Mouse (Mus musculus): ENCODE measurements around the gene Timm22.
A peak's percentile ranks its signal among the peaks of the same experiment; 100 is the strongest.

Timm22 gene

DNA sequence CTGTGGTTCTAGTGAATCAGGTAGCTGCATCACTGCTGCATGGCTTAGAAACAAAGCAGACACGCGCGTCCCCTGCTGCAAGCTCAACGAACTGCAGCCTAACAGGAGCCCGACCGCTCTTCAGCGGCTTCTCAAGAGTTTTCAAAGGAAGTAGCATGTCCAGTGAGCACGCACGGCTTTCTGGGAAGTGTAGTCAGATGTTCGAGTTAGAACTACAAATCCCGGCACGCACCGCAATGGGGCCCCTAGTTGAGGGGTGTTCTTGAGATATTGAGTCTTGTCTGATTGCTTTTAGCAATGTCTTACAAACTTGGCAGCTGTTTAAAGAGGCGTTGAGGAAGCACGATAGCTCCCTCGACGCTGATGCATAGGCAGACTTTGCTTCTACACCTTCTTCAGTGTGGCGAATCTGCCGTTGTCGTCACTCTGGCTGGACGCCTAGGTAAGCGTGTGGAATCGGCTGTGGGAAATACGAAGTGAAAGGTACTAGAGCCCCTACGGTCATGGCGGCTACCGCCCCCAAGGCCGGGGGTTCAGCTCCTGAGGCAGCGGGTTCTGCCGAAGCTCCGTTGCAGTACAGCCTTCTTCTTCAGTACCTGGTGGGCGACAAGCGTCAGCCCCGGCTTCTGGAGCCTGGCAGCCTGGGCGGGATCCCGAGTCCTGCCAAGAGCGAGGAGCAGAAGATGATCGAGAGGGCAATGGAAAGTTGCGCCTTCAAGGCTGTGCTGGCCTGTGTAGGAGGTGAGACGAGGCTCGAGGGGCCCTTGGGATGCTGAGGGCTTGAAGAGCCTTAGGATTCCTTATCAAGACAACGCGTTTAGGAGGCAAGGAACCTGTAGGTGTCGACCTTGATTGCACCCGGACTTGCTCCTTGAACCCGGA lies at the start of gene Timm22:
Timm22 (plus strand) TSS at position 251 of the 882 bp plus-strand sequence.
- DNase-seq (ENCODE audit: low read depth, low spot score): peak; percentile 92

DNA sequence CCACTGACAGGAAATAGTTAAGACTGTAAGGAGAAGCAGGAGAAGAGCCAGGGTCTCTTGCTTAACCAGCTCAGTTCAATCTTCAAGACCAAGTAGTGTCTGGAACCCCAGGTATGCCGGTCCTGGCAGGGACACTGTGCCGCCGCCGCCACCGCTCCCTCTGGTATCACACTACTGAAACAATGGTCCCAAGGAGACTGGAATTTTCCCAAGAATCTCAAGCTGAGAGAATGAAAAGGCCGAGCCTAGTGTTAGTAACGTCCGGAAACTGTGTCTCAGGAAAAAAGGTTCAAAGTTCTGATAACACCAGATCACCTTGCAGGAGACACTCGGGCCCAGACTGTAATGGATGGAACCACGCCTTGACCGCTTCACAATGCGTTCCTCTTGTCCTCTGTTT lies 49.3 kb upstream of the Timm22 start:
- DNase-seq (ENCODE audit: low read depth, low spot score): no peak

DNA sequence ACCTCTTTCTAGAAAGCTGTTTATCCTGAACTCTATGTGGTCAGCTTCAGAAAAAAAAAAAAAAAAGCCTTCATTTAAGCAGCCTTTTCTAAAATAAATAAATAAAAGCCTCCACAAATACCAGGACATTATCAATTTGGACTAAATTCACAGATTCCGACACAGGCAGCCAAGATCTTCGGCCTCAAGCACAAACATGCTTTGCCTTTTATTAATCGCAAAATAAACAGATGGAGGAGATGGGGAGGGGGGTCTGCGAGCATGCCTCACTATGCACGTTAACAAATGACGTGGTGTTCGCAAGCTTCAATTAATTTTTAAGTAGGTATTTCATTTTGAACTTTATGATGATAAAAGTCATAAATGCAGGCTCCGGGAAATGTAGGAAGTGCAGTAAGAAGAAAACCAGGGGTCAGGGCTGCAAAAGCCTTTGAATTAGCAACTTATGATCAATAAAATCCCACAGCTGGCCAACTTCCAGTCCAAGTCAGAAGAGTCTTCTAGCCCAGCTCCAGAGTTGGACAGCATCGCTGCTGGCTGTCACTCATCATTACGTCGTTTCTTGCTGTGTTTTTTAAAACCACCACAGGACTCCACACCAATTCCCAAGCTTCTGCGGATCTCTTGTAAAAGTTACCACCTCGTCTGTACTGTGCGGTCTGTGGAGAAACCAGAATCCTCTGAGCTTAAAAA lies 48.0 kb upstream of the Timm22 start:
- no peak for DNase-seq (ENCODE audit: low read depth, low spot score)

DNA sequence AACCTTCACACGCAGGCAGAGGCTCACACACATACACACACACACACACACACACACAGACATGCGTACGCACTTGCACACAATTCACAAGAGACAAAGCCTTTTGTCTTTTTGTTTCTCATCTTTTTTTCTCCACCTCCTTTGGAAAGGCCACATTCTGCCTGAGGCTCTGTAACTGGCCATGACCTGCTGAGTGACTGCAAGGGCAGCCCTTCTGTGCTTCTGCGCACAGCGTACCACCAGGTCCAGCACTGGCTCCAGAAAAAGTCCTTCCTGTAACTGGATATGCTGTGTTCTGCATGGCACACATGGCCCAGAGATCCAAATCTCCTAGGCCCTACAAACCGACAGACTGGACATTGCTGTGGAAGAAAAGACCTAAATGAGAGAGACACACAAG lies 46.5 kb upstream of the Timm22 start:
- DNase-seq (ENCODE audit: low read depth, low spot score): no peak

DNA sequence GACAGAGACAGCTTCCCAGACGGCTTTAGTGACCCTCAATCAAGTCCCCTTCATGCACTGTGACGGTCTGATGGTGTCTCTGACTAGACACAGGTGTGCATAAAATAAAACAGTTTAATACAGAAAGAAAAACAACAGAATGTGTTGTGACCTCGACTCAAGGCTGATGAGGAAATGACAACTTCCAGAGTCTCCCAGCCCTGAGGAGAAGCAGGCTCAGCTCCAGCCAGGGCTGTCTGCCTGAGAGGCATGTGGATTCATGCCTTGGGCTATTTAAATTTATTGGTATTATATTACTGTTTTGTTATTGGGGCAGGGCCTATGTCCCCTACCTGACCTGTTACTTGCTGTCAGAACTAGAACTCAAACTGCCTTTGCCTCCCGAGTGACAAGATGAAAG lies 45.3 kb upstream of the Timm22 start:
- DNase-seq (ENCODE audit: low read depth, low spot score): no peak

DNA sequence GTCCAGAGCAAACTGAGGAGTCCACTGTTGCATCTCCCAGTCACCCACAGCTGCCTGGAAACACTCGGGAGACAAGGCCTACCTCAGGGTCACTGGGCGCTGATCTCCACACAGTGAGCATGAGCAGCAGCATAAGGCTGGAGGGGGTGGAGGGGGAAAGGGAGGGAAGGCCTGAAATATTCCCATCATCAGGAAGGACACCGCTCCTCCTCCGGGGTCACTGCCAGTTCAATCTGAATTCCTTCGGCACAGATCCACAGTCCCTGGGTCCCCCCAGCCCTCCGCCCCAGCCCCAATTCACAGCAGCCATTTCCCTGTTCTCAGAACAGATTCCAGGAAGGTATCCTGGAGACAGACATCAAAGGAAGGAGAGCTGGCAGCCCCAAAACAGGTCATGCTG lies 43.6 kb upstream of the Timm22 start:
- no peak for DNase-seq (ENCODE audit: low read depth, low spot score)

DNA sequence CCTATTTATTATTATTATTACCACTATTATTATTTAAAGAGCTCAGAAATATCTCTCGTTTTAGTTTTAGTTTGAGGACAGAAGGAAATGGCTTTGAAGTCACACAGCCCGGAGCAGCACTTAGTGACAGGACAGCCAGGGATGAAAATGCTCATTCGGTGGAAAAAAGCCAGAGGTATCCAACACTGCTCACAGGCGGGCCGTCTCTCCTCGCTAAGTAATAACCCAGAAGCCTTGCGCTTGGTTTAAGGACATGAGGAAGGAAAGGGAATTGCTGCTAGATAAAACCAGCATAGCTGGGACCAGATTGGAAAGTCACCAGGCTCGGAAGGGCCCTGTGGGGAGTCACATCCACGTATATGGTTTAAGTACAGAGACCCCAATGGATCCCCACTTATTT lies 43.1 kb upstream of the Timm22 start:
- no peak for DNase-seq (ENCODE audit: low read depth, low spot score)

DNA sequence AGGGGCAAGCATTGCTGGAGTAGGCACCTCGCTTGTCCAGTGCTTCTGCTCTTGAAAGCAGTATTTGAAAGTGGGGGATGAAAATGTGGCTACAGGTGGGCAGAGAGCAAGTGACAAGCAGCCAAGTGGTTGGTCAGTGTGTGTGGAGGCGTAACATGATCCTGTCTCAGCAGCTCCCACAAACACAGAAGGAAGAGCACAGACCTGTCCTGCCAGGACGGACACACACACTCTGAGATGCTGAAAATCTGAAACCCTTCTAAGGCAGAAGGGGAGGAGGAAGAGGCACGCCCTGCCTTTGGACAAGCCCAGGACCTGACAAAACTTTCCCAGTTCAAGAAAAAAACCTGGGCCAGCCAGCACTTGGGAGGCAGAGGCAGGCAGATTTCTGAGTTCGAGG lies 42.7 kb upstream of the Timm22 start:
- DNase-seq (ENCODE audit: low read depth, low spot score): no peak

DNA sequence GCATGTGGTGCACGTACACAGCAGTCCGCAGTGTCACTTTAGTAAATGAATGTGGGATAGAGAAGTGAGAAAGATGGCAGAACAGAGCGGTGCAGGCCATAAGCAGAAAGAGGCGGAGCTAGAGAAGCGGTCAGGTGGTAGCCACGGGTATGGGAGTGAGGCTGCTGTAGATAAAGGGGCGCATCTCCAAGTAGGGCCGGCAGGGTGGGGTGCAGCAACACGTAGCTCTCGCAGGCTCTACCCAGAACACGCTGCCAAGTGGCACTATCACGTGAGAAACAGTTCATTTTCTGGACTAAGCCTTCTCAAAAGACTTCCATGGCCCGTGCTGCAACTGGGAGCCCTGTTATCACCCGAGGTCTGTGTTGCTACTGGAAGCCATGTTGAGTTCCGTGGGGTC lies 40.0 kb upstream of the Timm22 start:
- no peak for DNase-seq (ENCODE audit: low read depth, low spot score)

DNA sequence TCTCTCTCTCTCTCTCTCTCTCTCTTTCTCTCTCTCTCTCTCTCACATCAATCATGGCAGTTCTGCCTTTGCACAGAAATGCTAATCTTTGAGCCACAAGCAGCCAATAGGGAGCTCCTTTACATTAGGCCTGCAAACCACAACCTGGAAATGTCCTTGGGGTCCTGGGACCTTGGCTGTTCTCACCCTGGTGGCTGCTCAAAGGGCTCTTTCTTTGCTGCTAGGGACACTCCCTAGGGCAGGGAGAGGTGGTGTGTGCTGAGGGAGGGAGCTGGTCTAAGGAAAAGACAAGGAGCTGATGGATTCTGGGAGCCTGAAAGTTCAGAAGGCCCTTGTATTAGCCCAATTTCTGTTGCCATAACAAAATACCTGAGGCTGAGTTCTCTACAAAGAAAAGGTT lies 36.3 kb upstream of the Timm22 start:
- DNase-seq (ENCODE audit: low read depth, low spot score): no peak

DNA sequence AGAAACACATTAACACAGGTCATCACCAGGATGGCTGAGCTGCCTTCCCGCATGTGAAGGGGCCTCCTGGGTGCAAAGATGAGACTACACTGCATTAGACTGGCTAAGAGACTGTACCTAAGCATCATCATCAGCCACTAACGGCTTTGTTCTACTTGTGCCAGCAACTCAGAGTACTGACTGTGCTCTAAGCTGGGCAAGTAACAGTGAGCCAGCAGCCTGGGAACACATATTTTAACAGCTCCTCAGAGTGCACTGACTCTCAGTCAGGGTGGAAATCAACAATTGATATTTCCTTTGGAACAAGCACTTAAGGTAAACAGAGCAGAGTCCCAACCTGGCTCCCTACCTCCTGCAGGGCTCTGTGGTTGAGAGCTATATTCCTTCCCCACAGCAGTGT lies 34.6 kb upstream of the Timm22 start:
- no peak for DNase-seq (ENCODE audit: low read depth, low spot score)

DNA sequence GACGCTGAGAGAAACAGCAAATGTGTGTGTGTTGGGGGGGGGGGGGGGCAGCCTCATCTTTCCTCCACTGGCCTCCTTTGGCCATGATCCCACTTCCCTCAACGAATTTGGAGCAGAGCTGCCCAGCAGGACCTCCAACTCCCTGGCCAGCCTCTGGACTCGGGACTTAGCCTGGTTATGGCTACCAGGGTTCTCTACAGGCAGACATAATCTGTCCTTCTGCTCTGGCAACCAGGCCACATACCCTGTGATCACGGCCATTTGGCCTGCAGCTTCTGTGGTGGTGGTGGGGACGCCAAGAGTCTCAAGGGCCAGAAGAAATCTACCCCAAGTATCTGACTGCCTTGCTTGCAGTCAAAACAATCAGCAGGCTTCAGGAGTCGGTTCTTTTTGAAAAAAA lies 34.2 kb upstream of the Timm22 start:
- DNase-seq (ENCODE audit: low read depth, low spot score): no peak

DNA sequence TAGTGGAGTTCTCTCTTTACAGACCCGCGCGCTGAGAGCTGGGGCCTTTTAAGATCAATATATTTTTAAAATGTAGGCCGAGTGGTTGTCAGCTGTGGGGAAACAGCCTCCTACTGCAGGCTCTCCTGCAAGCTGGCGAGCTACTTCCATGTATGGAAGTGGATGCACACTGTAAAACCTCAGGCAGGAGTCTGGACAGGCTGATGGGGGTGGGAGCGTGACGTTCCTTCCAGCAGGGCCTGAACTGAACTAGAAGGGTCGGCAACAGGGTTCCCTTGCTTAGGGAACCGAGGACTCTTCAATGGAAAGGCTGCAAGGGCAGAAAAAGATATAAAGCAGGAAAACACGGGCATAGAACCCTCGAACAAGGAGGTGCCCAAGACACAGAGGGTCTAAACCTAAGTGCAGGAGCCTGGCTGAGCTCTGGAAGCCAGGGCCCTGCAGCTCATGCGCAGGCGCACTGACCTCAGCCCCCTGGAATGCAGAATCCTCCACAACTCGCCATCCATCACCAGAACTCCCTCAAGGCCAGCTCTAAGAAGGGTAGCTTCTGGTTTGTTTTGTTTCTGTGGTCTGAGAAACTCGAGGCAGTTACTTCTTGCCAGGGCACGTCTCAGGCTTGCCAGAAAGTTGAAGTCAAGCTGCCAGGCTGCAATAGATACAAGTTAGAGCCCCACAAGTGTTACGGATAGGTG lies 32.1 kb upstream of the Timm22 start:
- DNase-seq (ENCODE audit: low read depth, low spot score): no peak

DNA sequence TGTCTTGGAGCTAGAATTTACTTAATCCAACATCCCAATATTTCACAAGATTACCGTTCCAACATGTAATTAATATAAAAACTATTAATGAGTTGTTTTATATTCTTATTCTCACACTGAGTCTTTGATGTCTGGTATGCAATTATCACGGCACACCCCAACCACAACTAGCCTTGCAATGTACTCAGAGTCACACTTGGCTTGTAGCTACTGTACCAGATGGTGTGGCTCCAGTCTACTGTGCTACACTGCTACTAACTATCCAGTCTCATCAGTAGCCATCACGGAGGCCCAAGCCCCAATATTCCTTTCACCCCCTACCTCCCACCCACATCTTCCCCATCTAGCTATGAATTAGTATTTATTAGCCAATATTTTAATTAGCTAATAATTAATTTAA lies 30.3 kb upstream of the Timm22 start:
- no peak for DNase-seq (ENCODE audit: low read depth, low spot score)

DNA sequence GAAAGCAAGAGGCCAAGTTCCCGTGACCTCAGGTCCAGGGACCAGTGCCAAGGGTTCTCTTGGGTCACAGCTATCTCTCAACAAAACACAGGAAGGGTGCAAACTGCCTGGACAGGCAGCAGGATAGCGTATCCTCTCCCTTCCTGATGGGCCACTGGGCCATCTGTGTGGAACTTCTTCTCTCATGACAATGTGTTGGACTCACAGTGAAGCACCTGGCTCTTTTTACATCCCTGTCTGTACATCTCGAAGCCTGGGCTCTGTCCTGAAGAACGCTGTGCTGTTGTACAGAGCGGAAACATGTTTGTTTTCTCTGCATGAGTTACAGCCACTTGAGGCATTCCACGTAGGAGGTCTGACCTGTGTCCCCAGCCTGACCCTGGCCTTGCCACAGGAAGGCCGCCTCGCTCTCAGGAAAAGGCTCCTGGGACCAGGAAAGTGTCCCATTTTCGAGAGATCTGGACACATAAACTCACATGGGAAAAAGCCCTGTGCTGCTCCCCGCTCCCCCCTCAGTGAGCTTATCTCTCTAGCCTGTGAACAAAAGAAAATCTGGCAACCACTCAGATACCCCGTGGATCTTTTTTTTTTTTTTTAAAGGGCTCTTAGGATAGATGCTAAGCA lies 26.7 kb upstream of the Timm22 start:
- DNase-seq (ENCODE audit: low read depth, low spot score): no peak

DNA sequence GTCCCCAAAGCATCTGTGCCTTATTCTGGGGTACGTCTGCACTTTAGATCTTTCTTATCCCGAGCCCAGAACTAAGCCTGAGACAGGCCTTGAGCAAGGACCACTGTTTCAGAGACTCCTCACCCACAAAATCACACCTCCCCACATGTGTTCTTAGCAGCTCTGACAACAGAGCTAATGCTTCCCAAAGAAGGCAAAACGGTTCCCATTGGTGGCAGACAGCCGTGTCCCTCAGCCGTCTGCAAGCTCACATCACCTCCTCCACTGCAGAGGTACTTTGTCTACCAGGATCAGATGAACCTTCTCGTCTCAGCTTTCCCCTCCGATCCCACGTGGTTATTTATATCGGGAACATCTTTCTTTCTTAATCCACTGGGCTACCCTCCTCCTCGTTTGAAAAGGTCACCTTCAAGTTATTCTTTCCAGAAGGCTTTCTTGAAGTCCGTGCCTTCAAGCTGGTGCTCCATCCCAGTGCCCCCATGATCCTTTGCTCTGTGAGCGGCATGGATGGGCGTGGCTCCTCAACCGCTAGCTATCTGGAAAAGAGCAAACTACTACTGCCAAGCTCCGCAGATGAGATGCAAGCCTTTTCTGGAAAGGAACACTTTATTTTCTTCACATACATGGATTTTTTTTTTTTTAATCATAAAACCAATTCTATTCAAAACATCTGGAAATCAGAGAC lies 25.4 kb upstream of the Timm22 start:
- DNase-seq (ENCODE audit: low read depth, low spot score): no peak

DNA sequence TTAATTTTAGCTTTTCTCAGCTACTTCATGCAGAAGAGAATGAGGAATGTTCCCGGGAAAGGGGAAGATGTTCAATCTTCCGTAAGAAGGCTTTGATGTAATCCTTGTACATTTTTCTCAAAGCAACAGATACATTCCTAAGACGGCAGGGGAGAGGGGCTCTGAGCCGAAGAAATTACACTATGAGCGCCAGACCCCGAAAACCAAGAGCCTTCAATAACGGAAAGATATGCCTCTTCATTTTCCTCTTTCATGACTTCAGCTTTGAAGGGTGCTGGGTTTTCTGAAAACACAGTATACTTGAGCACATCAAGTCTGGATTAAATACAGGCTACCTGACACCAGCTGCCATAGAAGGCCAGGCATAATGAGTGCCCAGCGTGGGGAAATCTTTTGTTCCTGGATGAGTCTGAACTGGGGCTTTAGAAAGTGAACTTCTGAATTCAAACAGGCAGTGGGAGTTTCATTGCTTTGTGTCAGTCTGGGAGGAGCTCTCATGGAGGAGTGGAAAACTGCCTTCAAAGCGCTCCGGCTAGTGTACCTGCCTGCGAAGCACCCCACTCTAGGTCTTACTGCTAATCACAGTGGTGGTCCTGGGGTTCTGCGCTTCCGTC lies 23.9 kb upstream of the Timm22 start:
- no peak for DNase-seq (ENCODE audit: low read depth, low spot score)

DNA sequence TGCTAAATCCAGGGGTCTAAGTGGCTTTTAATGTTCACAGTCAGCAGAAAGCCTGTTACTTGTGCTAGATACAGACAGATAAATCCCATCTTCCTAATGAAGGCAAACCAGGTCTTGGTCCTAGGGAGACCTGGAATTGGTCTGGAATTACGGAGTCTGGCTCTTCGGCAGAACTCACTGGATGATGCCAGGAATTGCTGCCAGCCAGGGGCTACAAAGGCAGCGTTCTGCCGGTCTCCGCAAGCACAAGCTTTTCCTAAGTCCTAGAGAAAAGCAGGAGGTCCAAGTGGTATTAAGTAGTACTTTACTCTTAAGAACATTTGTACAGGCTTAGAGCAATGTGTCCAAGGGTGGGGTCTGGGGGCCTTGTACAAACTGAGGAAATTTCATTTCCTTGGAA lies 22.4 kb upstream of the Timm22 start:
- DNase-seq (ENCODE audit: low read depth, low spot score): no peak

DNA sequence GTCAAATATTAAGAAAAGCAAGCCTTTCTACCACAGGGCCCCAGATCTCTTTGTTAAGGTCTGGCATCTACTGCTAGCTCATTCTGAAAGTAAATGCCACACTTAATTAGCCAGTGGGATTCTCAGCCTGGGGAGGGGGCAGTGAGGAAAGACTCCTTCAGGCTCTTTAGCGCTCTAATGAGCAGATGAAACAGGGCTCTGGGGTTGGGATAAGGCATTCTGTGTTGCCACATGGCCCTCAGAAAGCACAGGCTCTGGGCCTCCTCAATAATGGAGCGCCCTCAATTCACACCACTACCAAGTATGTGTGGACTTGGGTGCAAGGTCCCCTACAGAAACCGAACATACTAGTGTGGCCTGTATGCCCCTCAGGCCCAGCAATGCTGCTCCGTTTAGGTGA lies 21.7 kb upstream of the Timm22 start:
- DNase-seq (ENCODE audit: low read depth, low spot score): no peak

DNA sequence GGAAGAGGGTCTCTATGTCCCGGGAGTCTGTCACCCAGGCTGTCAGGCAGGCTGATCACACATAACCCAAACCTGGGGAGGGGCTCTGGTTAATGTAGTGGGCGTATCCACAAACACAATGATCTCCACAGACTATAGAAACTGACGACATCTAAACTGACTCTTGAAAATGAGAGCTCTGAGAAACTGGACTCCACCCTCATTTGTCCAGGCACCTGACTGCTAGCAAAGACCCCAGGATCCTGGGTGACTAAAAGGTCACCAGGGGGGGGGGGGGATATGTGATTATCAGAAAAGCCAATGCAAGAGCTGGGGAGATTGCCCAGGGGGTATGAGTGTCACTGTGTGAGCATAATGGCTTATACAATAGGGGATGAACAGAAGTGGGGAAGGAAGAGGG lies 21.0 kb upstream of the Timm22 start:
- no peak for DNase-seq (ENCODE audit: low read depth, low spot score)

DNA sequence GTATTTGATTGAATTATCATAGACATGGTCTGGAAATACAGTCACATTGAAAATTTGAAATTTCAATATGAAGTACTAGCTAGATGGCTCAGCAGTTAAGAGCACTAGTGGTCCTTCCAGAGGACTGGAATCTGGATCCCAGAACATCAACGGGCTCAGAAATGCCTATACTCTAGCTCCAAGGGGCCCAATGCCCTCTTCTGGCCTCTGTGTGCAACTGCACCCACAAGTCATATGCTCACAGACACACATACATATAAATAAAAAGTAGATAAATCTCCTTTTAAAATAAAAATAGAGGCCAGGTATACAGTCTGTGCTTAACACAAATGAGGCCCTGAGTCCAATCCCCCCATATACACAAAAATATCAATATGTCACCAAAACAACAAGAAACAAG lies 19.7 kb upstream of the Timm22 start:
- DNase-seq (ENCODE audit: low read depth, low spot score): no peak
